Mouse (Mus musculus) c-Kit-positive CD71-positive TER-119-positive erythroid progenitor cells, embryonic 14.5 days (primary cell): ENCODE measurements around the gene Fasl.

Experiments
- DNase-seq: peaks from one replicate; pipeline ENCODE4 v3.0.0-alpha.2; 2013; ENCODE audit warnings: low spot score

The Fasl gene

GRCm38 (mm10) chr1:161756547-161756946 lies 31.7 kb downstream of the Fasl start:
- DNase-seq: no peak

DNA sequence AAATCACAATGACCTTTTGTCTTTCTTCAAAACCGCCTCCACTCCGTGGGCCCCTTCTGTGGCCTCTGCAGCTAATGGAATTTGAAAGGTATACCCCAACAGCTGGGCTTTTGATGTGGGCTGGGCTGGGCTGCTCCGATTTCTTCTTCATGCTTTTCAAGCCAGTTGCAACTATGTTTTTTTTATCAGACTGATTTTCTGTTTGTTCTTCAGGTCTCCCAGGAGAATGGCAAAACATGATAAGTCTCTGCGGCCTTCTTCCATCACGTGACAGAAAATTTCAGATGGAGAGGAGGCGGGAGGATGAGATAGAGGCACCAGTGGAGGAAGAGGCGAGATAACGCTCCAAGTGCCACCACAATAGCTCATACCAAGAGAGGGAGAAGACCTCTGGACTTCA lies 37.0 kb downstream of the Fasl start:
- DNase-seq: peak; percentile 82

- DNase-seq: peak; percentile 53
Measured at GRCm38 (mm10) chr1:161750471-161751041, 37.7 kb downstream of the Fasl start.

- DNase-seq: no peak
Measured at GRCm38 (mm10) chr1:161748685-161749084, 39.6 kb downstream of the Fasl start.

GRCm38 (mm10) chr1:161748138-161748537 lies 40.2 kb downstream of the Fasl start:
- DNase-seq: peak; percentile 76

- DNase-seq: no peak
Measured at GRCm38 (mm10) chr1:161746542-161747302, 41.6 kb downstream of the Fasl start.

DNA sequence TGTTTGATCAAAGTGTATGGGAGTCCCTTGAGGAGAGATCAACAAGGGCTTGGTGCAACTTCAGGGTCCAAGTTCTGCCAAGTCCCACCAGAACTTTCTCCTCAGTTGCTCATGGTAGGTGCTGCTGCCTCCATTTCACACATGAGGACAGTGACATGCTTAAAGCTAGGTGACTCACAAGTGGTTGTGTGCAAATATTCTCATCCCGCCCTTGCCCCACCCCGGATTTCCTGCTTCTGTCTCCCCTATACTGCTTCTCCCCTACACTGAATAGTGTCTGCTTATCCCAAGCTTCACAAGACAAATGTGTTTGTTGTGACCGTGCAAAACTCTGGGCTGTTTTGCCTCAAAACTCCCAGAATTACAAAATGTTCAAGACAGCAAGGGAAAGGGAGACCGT lies 43.4 kb downstream of the Fasl start:
- no peak for DNase-seq

GRCm38 (mm10) chr1:161744209-161744608 lies 44.1 kb downstream of the Fasl start:
- DNase-seq: no peak

GRCm38 (mm10) chr1:161742481-161743267 lies 45.6 kb downstream of the Fasl start:
- DNase-seq: no peak

GRCm38 (mm10) chr1:161736848-161737247 lies 51.4 kb downstream of the Fasl start:
- DNase-seq: peak; percentile 48

DNA sequence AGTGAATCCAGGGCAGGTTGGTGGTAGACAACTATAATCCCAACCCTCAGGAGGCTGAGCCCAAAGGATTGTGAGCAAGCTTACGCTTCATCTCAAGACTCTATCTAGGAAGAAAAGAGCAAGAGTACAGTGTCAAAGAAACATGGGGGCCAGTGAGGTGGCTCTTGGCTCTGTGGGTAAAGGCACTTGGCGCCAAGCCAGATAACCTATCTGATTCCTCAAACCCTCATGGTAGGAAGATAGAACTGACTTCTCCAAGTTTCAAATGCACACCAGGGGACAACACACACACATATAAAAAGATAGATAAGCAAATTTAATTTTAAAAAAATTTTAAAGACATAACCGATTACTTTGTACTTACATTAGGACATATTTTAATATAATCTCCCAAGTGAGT lies 52.0 kb downstream of the Fasl start:
- DNase-seq: no peak

- no peak for DNase-seq
Measured at GRCm38 (mm10) chr1:161735465-161736046, 52.7 kb downstream of the Fasl start.

- DNase-seq: no peak
Measured at GRCm38 (mm10) chr1:161734741-161735211, 53.5 kb downstream of the Fasl start.

DNA sequence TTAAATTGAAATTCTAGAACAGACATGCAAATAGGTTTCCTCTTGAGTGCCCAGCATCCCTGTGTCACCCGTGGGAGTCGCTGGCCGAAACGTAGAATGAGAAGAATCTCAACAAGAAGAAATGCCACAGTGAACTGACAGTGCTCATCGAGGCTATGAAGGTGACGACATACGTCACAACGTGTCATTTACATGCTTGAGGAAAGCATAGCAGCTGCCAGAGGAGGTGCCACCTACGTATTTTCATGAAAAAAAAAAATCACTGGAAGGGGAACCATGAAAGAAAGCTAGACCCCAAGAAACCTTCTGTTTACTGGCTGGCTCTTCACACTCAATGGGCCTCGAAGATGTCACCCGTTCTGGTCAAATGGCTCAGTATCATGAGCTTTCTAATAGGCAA lies 54.0 kb downstream of the Fasl start:
- no peak for DNase-seq
